Mouse (Mus musculus) skeletal muscle tissue, adult 2 months (tissue): ENCODE data around the gene Zbtb8b.

Experiments used
- DNase-seq: peaks from one replicate; pipeline ENCODE4 v3.0.0-alpha.2; 2012; ENCODE audit warnings: low read depth, low spot score

Zbtb8b gene

GRCm38 (mm10) chr4:129376961-129377545, 63.6 kb downstream of the Zbtb8b start:
- DNase-seq = no peak

GRCm38 (mm10) chr4:129375821-129376220, 64.8 kb downstream of the Zbtb8b start:
- no peak for DNase-seq
